Mouse (Mus musculus) liver, adult 2 months (tissue): ENCODE measurements at regions not wholly inside any gene's neighbourhood (a gene's known extent, or its start where the extent isn't known, plus 50 kb on each side); places are given as distances from the start of the nearest gene placed in this dataset.

ENCODE experiments used
- DNase-seq: peaks from one replicate; pipeline ENCODE4 v3.0.0-alpha.2; 2011; ENCODE audit warnings: low read depth, low spot score; ENCODE audit errors: extremely low read depth
- H3K27ac ChIP-seq: fragments of 200-500 bp; replicated peaks from 2 replicates; pipeline ENCODE4 v1.5.1; 2012; ENCODE audit warnings: low read depth, mild to moderate bottlenecking, control low read depth, inconsistent platforms, low read length; ENCODE audit not compliant: insufficient read depth
- H3K27me3 ChIP-seq: fragments of 200-500 bp; 2 replicates; pipeline ENCODE4 v1.6.1; 2012; ENCODE audit warnings: mild to moderate bottlenecking, moderate library complexity, low read length, inconsistent platforms; ENCODE audit not compliant: control insufficient read depth, insufficient read depth
- H3K36me3 ChIP-seq: fragments of 200-500 bp; 2 replicates; pipeline ENCODE4 v1.6.1; 2012; ENCODE audit warnings: low read length, inconsistent platforms; ENCODE audit not compliant: control insufficient read depth, insufficient read depth
- H3K4me1 ChIP-seq: fragments of 200-500 bp; 2 replicates; pipeline ENCODE4 v1.6.1; 2011; ENCODE audit warnings: low read length; ENCODE audit not compliant: control insufficient read depth, insufficient read depth
- H3K4me3 ChIP-seq: fragments of 200-500 bp; 2 replicates; pipeline ENCODE4 v1.5.1; 2011; ENCODE audit warnings: low read depth, mild to moderate bottlenecking, control low read depth, low read length, moderate library complexity; ENCODE audit not compliant: insufficient read depth
- H3K79me2 ChIP-seq: fragments of 200-500 bp; 2 replicates; pipeline ENCODE4 v1.6.1; 2012; ENCODE audit warnings: inconsistent platforms, mild to moderate bottlenecking, low read length, moderate library complexity; ENCODE audit not compliant: control insufficient read depth, insufficient read depth
- H3K9ac ChIP-seq: fragments of 200-500 bp; 2 replicates; pipeline ENCODE4 v1.6.1; 2012; ENCODE audit warnings: low read depth, mild to moderate bottlenecking, control low read depth, inconsistent platforms, low read length
- CTCF ChIP-seq: fragments of 200-500 bp; IDR thresholded peaks from 2 replicates; pipeline ENCODE4 v1.5.1; 2011; ENCODE audit warnings: low read depth, low read length, control low read depth
- POLR2A ChIP-seq: fragments of 200-500 bp; IDR thresholded peaks from 2 replicates; pipeline ENCODE4 v1.6.1; 2011; ENCODE audit warnings: low read length, control low read depth; ENCODE audit not compliant: insufficient read depth; ENCODE audit errors: extremely low read depth
- WGBS: fragments of 180-500 bp; shearing (Covaris S2); methylation state at CpG from one replicate; pipeline ENCODE4 v1.1.7; 2018; 5-methylcytosine and 5-hydroxymethylcytosine counted together

- no peak for DNase-seq
These were observed 547.3 kb downstream of the Adgrl2 start for GRCm38 (mm10) chr3:148443012-148443411.

GRCm38 (mm10) chr3:148434033-148434432 lies 556.3 kb downstream of the Adgrl2 start:
- Histone ChIP-seq H3K36me3 (no peaks in the 10 kb centered on the region), H3K27ac (no peak overlapping the region), H3K9ac (no peak overlapping the region), H3K4me1 (peaks cover 4% of the 10 kb centered on the region; the same call in 1 of the 2 replicates), H3K27me3 (no peaks in the 10 kb centered on the region), H3K4me3 (no peak overlapping the region), H3K79me2 (no peaks in the 10 kb centered on the region)
- no peak for DNase-seq
- WGBS, result 87% methylated on average over 4 of the region's 4 CpGs
- TF ChIP-seq POLR2A (no peak), CTCF (no peak)

More at GRCm38 (mm10) chr3:148443012-148443411, 547.3 kb downstream of the Adgrl2 start:
- no peaks in the 10 kb centered on the region for H3K79me2 ChIP-seq
- H3K27me3 ChIP-seq, result no peaks in the 10 kb centered on the region
- H3K36me3 ChIP-seq, result no peaks in the 10 kb centered on the region
- no peak overlapping the region for H3K27ac ChIP-seq
- WGBS, result 80% methylated on average over 3 of the region's 3 CpGs
- TF ChIP-seq CTCF, result no peak
- TF ChIP-seq POLR2A, result no peak
- no peak overlapping the region for H3K4me3 ChIP-seq
- H3K9ac ChIP-seq, result no peak overlapping the region
- no peaks in the 10 kb centered on the region for H3K4me1 ChIP-seq

- no peaks in the 10 kb centered on the region for H3K36me3 ChIP-seq
- no peak overlapping the region for H3K9ac ChIP-seq
- H3K4me3 ChIP-seq, result no peak overlapping the region
- H3K27me3 ChIP-seq, result no peaks in the 10 kb centered on the region
- DNase-seq, result peak; percentile 93
- WGBS, result 42% methylated on average over 10 of the region's 10 CpGs
- peaks cover 9% of the 10 kb centered on the region for H3K4me1 ChIP-seq
- TF ChIP-seq POLR2A, result no peak
- no peak for TF ChIP-seq CTCF
- H3K79me2 ChIP-seq, result no peaks in the 10 kb centered on the region
- no peak overlapping the region for H3K27ac ChIP-seq
These were observed 561.1 kb downstream of the Adgrl2 start for GRCm38 (mm10) chr3:148429012-148429865.

GRCm38 (mm10) chr3:148424089-148424488 lies 566.3 kb downstream of the Adgrl2 start:
- no peak for DNase-seq
- H3K4me3 ChIP-seq, result no peak overlapping the region
- peaks cover 5% of the 10 kb centered on the region for H3K4me1 ChIP-seq
- no peaks in the 10 kb centered on the region for H3K36me3 ChIP-seq
- no peaks in the 10 kb centered on the region for H3K27me3 ChIP-seq
- H3K27ac ChIP-seq, result no peak overlapping the region
- TF ChIP-seq POLR2A, result no peak
- no peak for TF ChIP-seq CTCF
- 89% methylated on average over 4 of the region's 4 CpGs for WGBS
- no peak overlapping the region for H3K9ac ChIP-seq
- H3K79me2 ChIP-seq, result no peaks in the 10 kb centered on the region

- Histone ChIP-seq H3K27me3 (no peaks in the 10 kb centered on the region), H3K4me1 (no peaks in the 10 kb centered on the region), H3K36me3 (no peaks in the 10 kb centered on the region), H3K4me3 (no peak overlapping the region), H3K27ac (no peak overlapping the region), H3K9ac (no peak overlapping the region), H3K79me2 (no peaks in the 10 kb centered on the region)
- WGBS, result 93% methylated on average over 1 of the region's 1 CpGs
- TF ChIP-seq POLR2A (no peak), CTCF (no peak)
- peak; percentile 48 for DNase-seq
These were observed 567.0 kb downstream of the Adgrl2 start for GRCm38 (mm10) chr3:148423383-148423782.

- Histone ChIP-seq H3K4me1 (no peaks in the 10 kb centered on the region), H3K4me3 (no peak overlapping the region), H3K27me3 (no peaks in the 10 kb centered on the region), H3K36me3 (no peaks in the 10 kb centered on the region), H3K9ac (no peak overlapping the region), H3K27ac (no peak overlapping the region), H3K79me2 (no peaks in the 10 kb centered on the region)
- TF ChIP-seq CTCF (no peak), POLR2A (no peak)
- DNase-seq, result peak; percentile 30
- 29% methylated on average over 3 of the region's 3 CpGs for WGBS
These were observed 567.6 kb downstream of the Adgrl2 start for GRCm38 (mm10) chr3:148422720-148423119.
